Mouse (Mus musculus): Measurements from ENCODE around the gene Cdk19. TPM values are rescaled to one million over a fixed set of nuclear protein-coding genes. Genes with fewer than 3 reads are reported as not detected.

The Cdk19 gene
- polyA plus RNA-seq, 1 experiment from 2014 or later, result 7.0 TPM

DNA sequence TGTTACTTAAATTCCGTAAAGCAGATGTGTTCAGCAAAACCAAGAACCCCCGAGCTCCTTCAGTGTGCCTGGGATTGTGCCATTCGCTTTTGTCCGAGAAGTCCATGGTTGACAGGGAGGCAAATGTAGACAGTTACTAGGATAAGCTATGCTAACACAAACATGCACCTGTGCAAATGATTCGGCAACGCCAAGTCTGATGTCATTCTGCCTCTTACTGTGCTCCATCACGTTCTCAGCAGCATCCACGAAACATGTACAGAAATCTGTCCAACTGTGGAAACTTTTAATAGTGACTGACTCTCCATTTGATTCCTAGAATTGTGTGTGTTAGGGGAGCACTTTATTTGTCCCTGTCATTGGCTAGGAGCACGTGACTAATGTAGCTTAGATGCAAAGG is 93.0 kb downstream of the Cdk19 start:
- no peak overlapping the region for H3K27ac ChIP-seq (ENCODE audit: low read length)
- H3K4me3 ChIP-seq (ENCODE audit: low read length), result no peak overlapping the region
- H3K9ac ChIP-seq (ENCODE audit: low read length), result no peak overlapping the region
- no peaks in the 10 kb centered on the region for H3K36me3 ChIP-seq (ENCODE audit: control insufficient read depth, insufficient read depth)
- H3K9me3 ChIP-seq (replicated peaks; ENCODE audit: control insufficient read depth, low read length), result no peaks in the 10 kb centered on the region
- no peak for ATAC-seq (replicated peaks; ENCODE audit: extremely low read depth, insufficient read depth, low FRiP score)
- peaks cover 5% of the 10 kb centered on the region; the same call in 1 of the 2 replicates for H3K4me1 ChIP-seq (ENCODE audit: control insufficient read depth, insufficient read depth, low read length)
- H3K4me2 ChIP-seq (ENCODE audit: low read depth, low read length), result no peak overlapping the region
- 89% methylated on average over 9 of the region's 9 CpGs for WGBS
- H3K27me3 ChIP-seq (ENCODE audit: control insufficient read depth, insufficient read depth, low read length), result no peaks in the 10 kb centered on the region

DNA sequence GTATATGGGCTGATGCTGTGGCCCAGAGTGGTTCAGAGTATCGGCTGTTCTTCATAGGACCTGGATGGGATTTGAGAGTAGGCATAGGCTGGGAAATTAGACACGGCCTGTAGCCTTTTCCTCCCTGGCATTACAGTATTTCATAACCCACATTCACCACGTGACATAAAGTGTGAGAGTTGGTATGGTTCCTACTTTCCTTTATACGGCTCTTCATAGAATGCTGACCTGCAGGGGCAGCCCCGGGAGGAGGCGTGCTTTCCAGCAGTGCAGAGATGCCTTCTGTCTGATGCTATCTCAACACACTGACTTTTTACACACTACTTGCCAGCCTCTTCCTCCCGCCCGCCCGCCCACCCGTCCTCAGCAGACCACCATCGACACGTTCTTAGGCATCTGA is 96.0 kb downstream of the Cdk19 start:
- H3K9ac ChIP-seq (ENCODE audit: low read length), result no peak overlapping the region
- H3K4me3 ChIP-seq (ENCODE audit: low read length), result no peak overlapping the region
- no peak overlapping the region for H3K4me2 ChIP-seq (ENCODE audit: low read depth, low read length)
- no peaks in the 10 kb centered on the region for H3K27me3 ChIP-seq (ENCODE audit: control insufficient read depth, insufficient read depth, low read length)
- H3K9me3 ChIP-seq (replicated peaks; ENCODE audit: control insufficient read depth, low read length), result no peaks in the 10 kb centered on the region
- H3K27ac ChIP-seq (ENCODE audit: low read length), result no peak overlapping the region
- ATAC-seq (replicated peaks; ENCODE audit: extremely low read depth, insufficient read depth, low FRiP score), result no peak
- no peaks in the 10 kb centered on the region for H3K36me3 ChIP-seq (ENCODE audit: control insufficient read depth, insufficient read depth)
- WGBS, result 73% methylated on average over 12 of the region's 12 CpGs
- H3K4me1 ChIP-seq (ENCODE audit: control insufficient read depth, insufficient read depth, low read length), result no peaks in the 10 kb centered on the region

DNA sequence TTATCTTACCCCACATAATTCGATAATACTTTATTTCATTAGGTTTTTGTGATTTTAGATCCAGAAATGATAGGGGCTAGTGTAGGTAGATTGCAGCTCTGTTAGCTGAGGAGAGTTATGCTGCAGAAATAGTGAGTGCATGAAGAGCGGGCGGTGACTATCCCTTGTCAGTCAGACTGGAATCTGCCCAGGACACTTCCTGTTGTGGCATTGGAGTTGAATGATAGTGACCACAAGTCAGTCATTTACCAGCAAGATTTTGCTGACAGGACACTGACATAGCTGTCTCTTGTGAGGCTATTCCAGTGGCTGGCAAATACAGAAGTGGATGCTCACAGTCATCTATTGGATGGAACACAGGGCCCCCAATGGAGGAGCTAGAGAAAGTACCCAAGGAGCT is 97.8 kb downstream of the Cdk19 start:
- no peaks in the 10 kb centered on the region for H3K4me1 ChIP-seq (ENCODE audit: control insufficient read depth, insufficient read depth, low read length)
- no peak overlapping the region for H3K4me2 ChIP-seq (ENCODE audit: low read depth, low read length)
- no peak overlapping the region for H3K27ac ChIP-seq (ENCODE audit: low read length)
- H3K4me3 ChIP-seq (ENCODE audit: low read length), result no peak overlapping the region
- WGBS, result 90% methylated on average over 3 of the region's 3 CpGs
- no peak for ATAC-seq (replicated peaks; ENCODE audit: extremely low read depth, insufficient read depth, low FRiP score)
- H3K27me3 ChIP-seq (ENCODE audit: control insufficient read depth, insufficient read depth, low read length), result no peaks in the 10 kb centered on the region
- no peaks in the 10 kb centered on the region for H3K9me3 ChIP-seq (replicated peaks; ENCODE audit: control insufficient read depth, low read length)
- no peaks in the 10 kb centered on the region for H3K36me3 ChIP-seq (ENCODE audit: control insufficient read depth, insufficient read depth)
- H3K9ac ChIP-seq (ENCODE audit: low read length), result no peak overlapping the region

DNA sequence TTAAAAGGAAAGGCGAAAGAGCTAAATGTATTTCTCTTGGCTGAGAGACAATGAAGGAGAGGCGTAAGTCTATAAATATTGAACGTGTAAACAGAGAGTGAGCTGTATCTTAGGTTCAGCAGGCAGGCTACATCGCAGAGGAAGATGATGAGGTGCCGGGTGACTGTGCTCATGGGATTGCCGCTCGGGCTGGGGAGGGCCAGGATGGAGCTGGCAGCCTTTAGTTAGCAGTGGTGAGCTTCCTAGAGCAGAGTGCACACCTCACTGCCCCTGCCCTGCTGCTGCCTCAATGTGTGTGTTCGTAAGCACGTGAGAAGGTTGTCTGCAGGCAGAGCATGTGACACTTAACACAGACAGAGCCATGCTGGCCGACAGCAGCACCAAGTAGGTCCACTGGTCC is 101.4 kb downstream of the Cdk19 start:
- no peak overlapping the region for H3K4me2 ChIP-seq (ENCODE audit: low read depth, low read length)
- no peaks in the 10 kb centered on the region for H3K36me3 ChIP-seq (ENCODE audit: control insufficient read depth, insufficient read depth)
- H3K9me3 ChIP-seq (replicated peaks; ENCODE audit: control insufficient read depth, low read length), result no peaks in the 10 kb centered on the region
- H3K27ac ChIP-seq (ENCODE audit: low read length), result no peak overlapping the region
- 74% methylated on average over 10 of the region's 10 CpGs for WGBS
- no peak overlapping the region for H3K9ac ChIP-seq (ENCODE audit: low read length)
- H3K27me3 ChIP-seq (ENCODE audit: control insufficient read depth, insufficient read depth, low read length), result no peaks in the 10 kb centered on the region
- no peak for ATAC-seq (replicated peaks; ENCODE audit: extremely low read depth, insufficient read depth, low FRiP score)
- H3K4me1 ChIP-seq (ENCODE audit: control insufficient read depth, insufficient read depth, low read length), result no peaks in the 10 kb centered on the region
- H3K4me3 ChIP-seq (ENCODE audit: low read length), result no peak overlapping the region

DNA sequence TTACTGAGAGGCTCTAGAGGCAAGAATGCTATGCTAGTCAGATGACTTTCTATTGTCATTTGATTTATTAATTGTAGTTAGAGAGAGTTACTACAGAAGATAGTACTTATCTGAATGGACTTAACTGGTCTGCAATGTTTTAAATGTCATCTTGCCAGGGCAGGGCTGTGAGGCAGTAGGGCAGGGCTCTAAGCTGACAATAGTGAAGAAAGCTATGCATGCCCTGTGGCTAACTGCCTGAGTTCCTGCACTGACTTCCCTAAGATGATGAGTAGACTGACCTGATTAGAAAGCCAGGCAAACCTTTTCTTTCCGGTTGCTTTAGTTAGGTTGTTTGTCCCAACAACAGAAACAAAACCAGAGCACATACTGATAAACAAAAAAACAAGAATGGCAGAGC is 102.7 kb downstream of the Cdk19 start:
- WGBS, result 53% methylated on average over 1 of the region's 1 CpGs
- no peak overlapping the region for H3K4me2 ChIP-seq (ENCODE audit: low read depth, low read length)
- H3K27me3 ChIP-seq (ENCODE audit: control insufficient read depth, insufficient read depth, low read length), result no peaks in the 10 kb centered on the region
- H3K36me3 ChIP-seq (ENCODE audit: control insufficient read depth, insufficient read depth), result no peaks in the 10 kb centered on the region
- no peaks in the 10 kb centered on the region for H3K9me3 ChIP-seq (replicated peaks; ENCODE audit: control insufficient read depth, low read length)
- H3K4me1 ChIP-seq (ENCODE audit: control insufficient read depth, insufficient read depth, low read length), result peaks cover under 1% of the 10 kb centered on the region; the same call in 1 of the 2 replicates
- H3K27ac ChIP-seq (ENCODE audit: low read length), result no peak overlapping the region
- no peak for ATAC-seq (replicated peaks; ENCODE audit: extremely low read depth, insufficient read depth, low FRiP score)
- no peak overlapping the region for H3K9ac ChIP-seq (ENCODE audit: low read length)
- no peak overlapping the region for H3K4me3 ChIP-seq (ENCODE audit: low read length)

DNA sequence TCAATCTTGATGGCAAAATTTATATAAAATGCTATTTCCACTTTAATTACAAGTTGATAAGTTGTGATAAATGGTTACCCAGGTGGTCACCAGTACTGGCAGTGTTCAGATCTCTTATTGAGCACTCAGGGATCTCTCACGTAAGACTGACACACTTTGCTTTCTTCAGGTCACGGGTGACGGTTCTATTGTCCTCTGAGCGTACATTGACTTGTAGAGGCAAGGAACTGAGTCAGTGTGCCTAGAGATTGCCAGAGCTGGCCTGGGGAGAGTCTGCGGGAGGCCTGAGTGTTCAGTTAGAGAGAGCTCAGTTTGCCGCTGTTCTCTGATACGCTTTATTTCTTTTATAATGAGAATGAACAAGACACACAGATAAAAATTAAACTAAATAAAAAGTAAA is 104.0 kb downstream of the Cdk19 start:
- H3K9me3 ChIP-seq (replicated peaks; ENCODE audit: control insufficient read depth, low read length), result no peaks in the 10 kb centered on the region
- no peaks in the 10 kb centered on the region for H3K27me3 ChIP-seq (ENCODE audit: control insufficient read depth, insufficient read depth, low read length)
- ATAC-seq (replicated peaks; ENCODE audit: extremely low read depth, insufficient read depth, low FRiP score), result no peak
- no peak overlapping the region for H3K4me3 ChIP-seq (ENCODE audit: low read length)
- peaks cover 2% of the 10 kb centered on the region; the same call in 1 of the 2 replicates for H3K4me1 ChIP-seq (ENCODE audit: control insufficient read depth, insufficient read depth, low read length)
- 84% methylated on average over 7 of the region's 7 CpGs for WGBS
- H3K27ac ChIP-seq (ENCODE audit: low read length), result no peak overlapping the region
- H3K9ac ChIP-seq (ENCODE audit: low read length), result no peak overlapping the region
- H3K4me2 ChIP-seq (ENCODE audit: low read depth, low read length), result no peak overlapping the region
- H3K36me3 ChIP-seq (ENCODE audit: control insufficient read depth, insufficient read depth), result no peaks in the 10 kb centered on the region

DNA sequence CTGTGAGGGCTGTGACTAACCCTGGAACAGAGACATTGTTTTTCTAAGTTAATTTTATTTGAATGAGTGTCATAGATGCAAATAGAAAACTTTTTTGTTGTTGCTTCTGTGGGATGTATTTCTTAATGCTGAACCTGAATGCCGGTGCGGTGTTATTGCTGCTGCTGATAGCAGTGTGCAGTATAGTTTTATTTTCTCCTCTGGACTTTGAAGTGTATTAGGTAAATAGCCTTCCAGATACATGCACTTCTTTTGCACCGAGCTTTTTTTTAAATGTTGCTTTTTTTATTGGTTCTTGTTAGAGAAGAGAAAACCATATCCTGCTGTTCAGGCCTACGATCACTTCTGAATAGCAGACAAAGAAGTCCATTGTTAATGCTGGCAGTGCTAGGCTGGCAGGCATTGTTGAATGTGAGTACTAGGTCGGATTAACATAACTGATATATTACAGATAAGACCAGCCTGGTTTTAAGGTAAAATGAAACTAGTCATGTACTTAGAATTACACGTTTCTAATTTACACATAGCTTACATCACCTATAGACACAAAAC is 104.5 kb downstream of the Cdk19 start:
- Histone ChIP-seq H3K4me2 (ENCODE audit: low read depth, low read length) (no peak overlapping the region), H3K4me3 (ENCODE audit: low read length) (no peak overlapping the region), H3K27me3 (ENCODE audit: control insufficient read depth, insufficient read depth, low read length) (no peaks in the 10 kb centered on the region), H3K9ac (ENCODE audit: low read length) (no peak overlapping the region), H3K27ac (ENCODE audit: low read length) (no peak overlapping the region), H3K4me1 (ENCODE audit: control insufficient read depth, insufficient read depth, low read length) (peaks cover 2% of the 10 kb centered on the region; the same call in 1 of the 2 replicates), H3K36me3 (ENCODE audit: control insufficient read depth, insufficient read depth) (no peaks in the 10 kb centered on the region), H3K9me3 (replicated peaks; ENCODE audit: control insufficient read depth, low read length) (no peaks in the 10 kb centered on the region)
- ATAC-seq (replicated peaks; ENCODE audit: extremely low read depth, insufficient read depth, low FRiP score), result no peak
- 63% methylated on average over 6 of the region's 6 CpGs for WGBS

DNA sequence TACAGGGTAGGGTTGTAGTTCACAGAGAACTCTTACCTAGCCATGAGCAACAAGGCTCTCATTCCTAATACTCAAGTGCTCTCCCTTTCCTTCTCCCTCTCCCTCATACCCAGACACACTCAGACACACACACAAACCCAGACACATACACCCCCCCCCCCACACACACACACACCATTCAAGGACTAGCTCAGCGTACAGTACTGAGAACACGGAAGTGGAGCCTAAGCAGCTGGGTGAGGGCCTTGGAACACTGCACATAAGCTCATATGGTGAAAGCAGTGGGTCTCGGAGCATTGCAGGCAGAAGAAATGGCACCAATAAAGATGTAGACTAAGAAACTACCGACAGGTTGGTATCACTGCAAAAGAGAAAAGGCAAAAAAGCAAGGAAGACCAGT is 105.2 kb downstream of the Cdk19 start:
- no peak overlapping the region for H3K27ac ChIP-seq (ENCODE audit: low read length)
- no peak overlapping the region for H3K9ac ChIP-seq (ENCODE audit: low read length)
- no peak overlapping the region for H3K4me3 ChIP-seq (ENCODE audit: low read length)
- no peaks in the 10 kb centered on the region for H3K9me3 ChIP-seq (replicated peaks; ENCODE audit: control insufficient read depth, low read length)
- 89% methylated on average over 4 of the region's 4 CpGs for WGBS
- peaks cover 2% of the 10 kb centered on the region; the same call in 1 of the 2 replicates for H3K4me1 ChIP-seq (ENCODE audit: control insufficient read depth, insufficient read depth, low read length)
- ATAC-seq (replicated peaks; ENCODE audit: extremely low read depth, insufficient read depth, low FRiP score), result no peak
- H3K4me2 ChIP-seq (ENCODE audit: low read depth, low read length), result no peak overlapping the region
- no peaks in the 10 kb centered on the region for H3K27me3 ChIP-seq (ENCODE audit: control insufficient read depth, insufficient read depth, low read length)
- no peaks in the 10 kb centered on the region for H3K36me3 ChIP-seq (ENCODE audit: control insufficient read depth, insufficient read depth)

DNA sequence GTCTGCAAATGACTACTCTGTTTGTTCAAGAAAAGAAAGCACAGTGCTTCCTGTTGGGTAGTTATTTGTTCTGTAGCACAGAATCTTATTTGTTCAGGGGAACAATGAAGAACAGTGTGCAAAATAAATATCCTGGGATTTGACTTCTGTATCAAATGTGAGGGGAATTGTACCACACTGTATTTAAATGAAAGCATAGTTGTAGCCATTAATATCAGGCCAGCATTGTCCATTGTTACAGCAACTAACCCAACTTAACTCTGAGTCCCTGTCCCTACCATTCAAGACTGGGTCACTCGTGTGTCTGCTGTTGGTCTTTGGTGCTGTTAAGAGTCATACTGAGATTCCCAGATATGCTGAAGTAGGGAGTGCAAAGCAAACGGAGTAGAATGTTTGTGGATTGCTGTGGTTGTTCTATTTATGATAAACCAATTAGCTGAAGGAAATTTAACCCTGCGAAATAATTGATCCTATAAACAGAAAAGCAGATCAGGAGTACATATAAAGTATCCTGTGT is 106.8 kb downstream of the Cdk19 start:
- Histone ChIP-seq H3K27me3 (ENCODE audit: control insufficient read depth, insufficient read depth, low read length) (no peaks in the 10 kb centered on the region), H3K27ac (ENCODE audit: low read length) (no peak overlapping the region), H3K4me3 (ENCODE audit: low read length) (no peak overlapping the region), H3K4me2 (ENCODE audit: low read depth, low read length) (no peak overlapping the region), H3K36me3 (ENCODE audit: control insufficient read depth, insufficient read depth) (no peaks in the 10 kb centered on the region), H3K9ac (ENCODE audit: low read length) (no peak overlapping the region), H3K9me3 (replicated peaks; ENCODE audit: control insufficient read depth, low read length) (no peaks in the 10 kb centered on the region), H3K4me1 (ENCODE audit: control insufficient read depth, insufficient read depth, low read length) (peaks cover 2% of the 10 kb centered on the region; the same call in 1 of the 2 replicates)
- WGBS, result 52% methylated on average over 3 of the region's 3 CpGs
- ATAC-seq (replicated peaks; ENCODE audit: extremely low read depth, insufficient read depth, low FRiP score), result no peak

Data from heart, embryonic 16.5 days (tissue).